Mouse (Mus musculus) v-Abl transformed pro-B cells (cell line): ENCODE data around the gene Gm13288.
"Not testable (repeated sequence)": the region's sequence is repeated elsewhere in the genome, so short reads cannot be mapped to it uniquely, and the experiment has no call there.

Experiments
- in situ Hi-C, 2 experiments: fragments of 400-800 bp; cut with MboI; formaldehyde crosslinking; loops; one replicate each; pipeline ENCODE4 v1.15.1; 2025; ENCODE audit not compliant: unreplicated experiment in 2 of 2

Gene Gm13288

GRCm38 (mm10) chr4:88797097-88797496, 8.2 kb upstream of the Gm13288 start, which contains the start of gene Gm13279:
TSS of gene Gm13279 (plus strand) at chr4:88797397.
- in situ Hi-C loops = not testable (repeated sequence)

GRCm38 (mm10) chr4:88799365-88799764, 6.0 kb upstream of the Gm13288 start, which contains the start of gene Gm13285:
TSS of gene Gm13285 (plus strand) at chr4:88799665.
- in situ Hi-C loops = not testable (repeated sequence)

- in situ Hi-C loops = loop anchor here (25.0 kb wide), 1 partner anchor 116 kb away; the partner anchor contains the start of genes Ifna16 (in 2 of the 2), Ifna2 (in 2 of the 2) and Ifnab (in 2 of the 2)
Observed at GRCm38 (mm10) chr4:88802954-88803353, 2.4 kb upstream of the Gm13288 start, which contains the start of gene Gm13287. TSS of gene Gm13287 (plus strand) at chr4:88803254.

- in situ Hi-C loops = loop anchor here (25.0 kb wide), 1 partner anchor 118 kb away; the partner anchor contains the start of genes Ifna16 (in 2 of the 2), Ifna2 (in 2 of the 2) and Ifnab (in 2 of the 2)
Observed at GRCm38 (mm10) chr4:88805761-88806160, 430 bp downstream of the Gm13288 start.

- in situ Hi-C loops = loop anchor here (25.0 kb wide), 1 partner anchor 129 kb away; the partner anchor contains the start of genes Ifna16 (in 2 of the 2), Ifna2 (in 2 of the 2) and Ifnab (in 2 of the 2)
Observed at GRCm38 (mm10) chr4:88815928-88816327, 10.6 kb downstream of the Gm13288 start, which contains the start of gene Ifna7. TSS of gene Ifna7 (plus strand) at chr4:88816228.

GRCm38 (mm10) chr4:88819659-88820058, 14.3 kb downstream of the Gm13288 start, which contains the start of gene Ifna11:
TSS of gene Ifna11 (plus strand) at chr4:88819959.
- in situ Hi-C loops = loop anchor here (25.0 kb wide), 1 partner anchor 132 kb away; the partner anchor contains the start of genes Ifna16 (in 2 of the 2), Ifna2 (in 2 of the 2) and Ifnab (in 2 of the 2)

GRCm38 (mm10) chr4:88822995-88823394, 17.7 kb downstream of the Gm13288 start:
- in situ Hi-C loops = loop anchor here (25.0 kb wide), 1 partner anchor 136 kb away; the partner anchor contains the start of genes Ifna16 (in 2 of the 2), Ifna2 (in 2 of the 2) and Ifnab (in 2 of the 2)

- in situ Hi-C loops = not testable (repeated sequence)
Observed at GRCm38 (mm10) chr4:88827116-88827515, 21.8 kb downstream of the Gm13288 start, which contains the start of gene Ifna6. TSS of gene Ifna6 (plus strand) at chr4:88827416.

GRCm38 (mm10) chr4:88830523-88830922, 25.2 kb downstream of the Gm13288 start:
- in situ Hi-C loops = no loop called here

GRCm38 (mm10) chr4:88835225-88835624, 29.9 kb downstream of the Gm13288 start, which contains the start of gene Ifna5:
TSS of gene Ifna5 (plus strand) at chr4:88835525.
- in situ Hi-C loops = not testable (repeated sequence)

- in situ Hi-C loops = no loop called here
Observed at GRCm38 (mm10) chr4:88838828-88839227, 33.5 kb downstream of the Gm13288 start.

GRCm38 (mm10) chr4:88840058-88840457, 34.7 kb downstream of the Gm13288 start:
- in situ Hi-C loops = no loop called here

GRCm38 (mm10) chr4:88841438-88841911, 36.1 kb downstream of the Gm13288 start, which contains the start of gene Ifna4:
TSS of gene Ifna4 (plus strand) at chr4:88841861.
- in situ Hi-C loops = no loop called here

- in situ Hi-C loops = no loop called here
Observed at GRCm38 (mm10) chr4:88845334-88845733, 40.0 kb downstream of the Gm13288 start.

- in situ Hi-C loops = loop anchor here in 1 of 2 experiments (25.0 kb wide), 1 partner anchor 438 kb away; the partner anchor contains the start of gene Cdkn2a
Observed at GRCm38 (mm10) chr4:88849698-88850097, 44.4 kb downstream of the Gm13288 start, which contains the start of gene Ifna1. TSS of gene Ifna1 (plus strand) at chr4:88850087.

GRCm38 (mm10) chr4:88851026-88851763, 45.9 kb downstream of the Gm13288 start:
- in situ Hi-C loops = loop anchor here in 1 of 2 experiments (25.0 kb wide), 1 partner anchor 436 kb away; the partner anchor contains the start of gene Cdkn2a
